Mouse (Mus musculus) embryonic facial prominence, embryonic 11.5 days (tissue): ENCODE results near the gene Cmss1. TPM values are rescaled to one million over a fixed set of nuclear protein-coding genes. Genes with fewer than 3 reads are reported as not detected.

Source experiments
- ATAC-seq: fragments of 200-750 bp; cut with Nextera tagmentation; replicated peaks from 2 replicates; pipeline ENCODE4 v1.8.0; 2017; ENCODE audit warnings: low read depth; ENCODE audit not compliant: insufficient number of reproducible peaks, low FRiP score, low TSS enrichment
- DNase-seq: peaks from one replicate; pipeline ENCODE4 v3.0.0-alpha.2; 2015; ENCODE audit warnings: low spot score
- H3K27ac ChIP-seq: fragments of 300-500 bp; sonication (generic); replicated peaks from 2 replicates; pipeline ENCODE4 v1.5.1; 2014; ENCODE audit warnings: mild to moderate bottlenecking, low read depth, low read length, control low read depth
- H3K27me3 ChIP-seq: fragments of 300-500 bp; sonication (generic); 2 replicates; pipeline ENCODE4 v1.6.1; 2014; ENCODE audit warnings: mild to moderate bottlenecking, low read length, moderate library complexity, mixed read lengths; ENCODE audit not compliant: control insufficient read depth, insufficient read depth
- H3K36me3 ChIP-seq: fragments of 300-500 bp; sonication (generic); replicated peaks from 2 replicates; pipeline ENCODE4 v1.6.1; 2014; ENCODE audit warnings: low read depth, mild to moderate bottlenecking, low read length, moderate library complexity, mixed read lengths; ENCODE audit not compliant: control insufficient read depth, insufficient read depth
- H3K4me1 ChIP-seq: fragments of 300-500 bp; sonication (generic); 2 replicates; pipeline ENCODE4 v1.6.1; 2014; ENCODE audit warnings: low read length, mixed read lengths; ENCODE audit not compliant: control insufficient read depth, insufficient read depth
- H3K4me2 ChIP-seq: fragments of 300-500 bp; sonication (generic); 2 replicates; pipeline ENCODE4 v1.6.1; 2014; ENCODE audit warnings: low read depth, mild to moderate bottlenecking, control low read depth, low read length, moderate library complexity
- H3K4me3 ChIP-seq: fragments of 300-500 bp; sonication (generic); 2 replicates; pipeline ENCODE4 v1.5.1; 2014; ENCODE audit warnings: low read depth, low read length, control low read depth
- H3K9ac ChIP-seq: fragments of 300-500 bp; sonication (generic); replicated peaks from 2 replicates; pipeline ENCODE4 v1.6.1; 2014; ENCODE audit warnings: mild to moderate bottlenecking, control low read depth, low read length
- H3K9me3 ChIP-seq: fragments of 300-500 bp; sonication (generic); replicated peaks from 2 replicates; pipeline ENCODE4 v1.6.1; 2016; ENCODE audit warnings: mild to moderate bottlenecking, low read length, inconsistent platforms, mixed read lengths; ENCODE audit not compliant: control insufficient read depth
- WGBS: fragments of 180-500 bp; shearing (Covaris S2); extraction: QIAGEN DNeasy Blood & Tissue Kit; methylation state at CpG from one replicate; pipeline ENCODE4 v1.1.7; 2014; 5-methylcytosine and 5-hydroxymethylcytosine counted together
- polyA plus RNA-seq: library from polyadenylated mRNA; unstranded; fragments of >200 nt; fragmentation: Nextera tagmentation; extraction: Ambion mirVana; gene quantifications from 2 replicates; pipeline ENCODE4 v1.2.1, GENCODE M21; 2014

Gene Cmss1
- polyA plus RNA-seq, 1 experiment from 2014 or later, result 55.9 TPM

DNA sequence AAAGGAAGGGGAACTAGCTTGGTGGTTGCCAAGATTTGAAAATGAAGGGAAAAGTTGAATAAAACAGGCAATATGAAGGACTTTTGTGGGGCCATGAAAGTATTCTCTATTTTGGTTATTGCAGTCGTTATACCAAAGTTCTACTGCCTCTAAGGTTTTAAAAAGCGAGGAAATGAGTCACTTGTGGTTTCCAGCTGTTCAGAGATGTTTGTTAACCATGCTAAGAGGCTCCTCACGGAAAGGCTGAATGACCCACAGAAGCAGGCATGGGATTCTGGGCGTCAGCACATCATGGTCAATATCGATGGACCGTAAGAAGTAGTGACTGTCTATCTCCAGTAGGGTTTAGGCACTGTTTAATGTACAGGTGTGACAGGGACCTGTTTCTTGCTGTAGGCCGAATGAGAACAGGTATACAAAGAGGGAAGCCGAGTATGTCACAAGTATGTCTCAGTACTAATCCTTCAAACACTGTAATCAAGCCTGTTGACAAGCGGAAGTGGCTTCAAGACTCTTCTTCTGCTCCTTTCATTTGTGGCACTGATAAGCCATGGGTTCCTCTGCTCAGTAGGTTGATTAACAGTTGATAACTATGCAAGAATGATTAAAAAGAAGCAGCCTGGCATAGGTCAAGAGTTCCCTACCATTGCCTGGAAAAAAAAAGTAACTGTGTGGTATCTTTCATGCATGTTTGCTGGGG, 227.9 kb downstream of the Cmss1 start:
- no peak overlapping the region for H3K27ac ChIP-seq
- no peaks in the 10 kb centered on the region for H3K36me3 ChIP-seq
- 87% methylated on average over 9 of the region's 9 CpGs for WGBS
- no peaks in the 10 kb centered on the region for H3K27me3 ChIP-seq
- ATAC-seq (no peak), DNase-seq (no peak)
- no peaks in the 10 kb centered on the region for H3K4me1 ChIP-seq
- H3K9ac ChIP-seq, result no peak overlapping the region
- no peaks in the 10 kb centered on the region for H3K9me3 ChIP-seq
- no peak overlapping the region for H3K4me2 ChIP-seq
- H3K4me3 ChIP-seq, result no peak overlapping the region

DNA sequence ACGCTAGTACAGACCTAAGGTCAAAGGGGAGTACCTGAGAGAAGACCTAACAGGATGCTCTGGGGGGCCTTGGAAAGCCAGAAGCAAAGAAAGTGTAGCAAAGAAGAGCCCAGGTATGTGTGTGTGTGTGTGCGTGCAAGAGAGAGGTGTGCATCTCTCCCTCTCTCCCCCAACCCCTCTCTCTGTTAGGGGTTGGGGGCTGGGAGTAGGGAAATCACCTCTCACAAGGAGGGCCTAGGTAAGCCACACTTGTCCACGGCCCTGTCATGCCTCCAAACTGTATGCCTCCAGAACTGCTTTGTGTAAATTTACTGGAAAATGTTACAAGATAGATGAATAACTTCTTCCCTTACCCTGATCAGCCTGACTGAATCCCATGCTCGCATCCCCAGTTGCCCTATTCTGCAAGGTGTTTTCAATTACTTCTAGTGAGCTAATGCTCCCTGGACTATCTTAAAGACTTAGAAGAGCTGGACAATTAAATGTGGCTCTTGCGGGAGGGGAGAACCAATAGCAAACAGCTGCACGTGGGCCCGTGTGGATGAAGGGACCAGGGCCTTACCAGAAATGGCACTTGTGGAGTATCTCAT, 231.3 kb downstream of the Cmss1 start:
- no peaks in the 10 kb centered on the region for H3K4me1 ChIP-seq
- ATAC-seq, result no peak
- WGBS, result 59% methylated on average over 7 of the region's 7 CpGs
- no peak overlapping the region for H3K4me2 ChIP-seq
- DNase-seq, result no peak
- no peak overlapping the region for H3K27ac ChIP-seq
- no peaks in the 10 kb centered on the region for H3K27me3 ChIP-seq
- no peak overlapping the region for H3K4me3 ChIP-seq
- H3K9ac ChIP-seq, result no peak overlapping the region
- H3K9me3 ChIP-seq, result no peaks in the 10 kb centered on the region
- no peaks in the 10 kb centered on the region for H3K36me3 ChIP-seq

DNA sequence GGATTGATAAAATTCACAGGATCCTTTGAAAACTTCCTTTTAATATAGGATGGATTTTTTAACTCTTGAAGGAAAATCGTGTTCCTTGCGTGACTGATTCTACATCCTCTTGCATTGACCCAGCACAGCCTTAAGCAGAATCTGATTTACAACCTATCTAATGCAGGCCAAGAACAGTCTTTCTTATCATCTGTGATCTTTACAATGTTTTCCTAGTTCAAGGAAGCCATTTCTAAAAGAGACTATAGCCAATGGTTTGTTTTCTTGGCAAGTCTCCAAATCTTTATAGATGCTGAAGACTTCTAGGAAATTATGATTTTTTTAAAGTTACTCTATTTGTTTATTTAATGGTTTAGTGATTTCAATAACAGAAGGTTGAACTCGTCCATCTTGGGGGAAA, 234.5 kb downstream of the Cmss1 start:
- ATAC-seq, result no peak

DNA sequence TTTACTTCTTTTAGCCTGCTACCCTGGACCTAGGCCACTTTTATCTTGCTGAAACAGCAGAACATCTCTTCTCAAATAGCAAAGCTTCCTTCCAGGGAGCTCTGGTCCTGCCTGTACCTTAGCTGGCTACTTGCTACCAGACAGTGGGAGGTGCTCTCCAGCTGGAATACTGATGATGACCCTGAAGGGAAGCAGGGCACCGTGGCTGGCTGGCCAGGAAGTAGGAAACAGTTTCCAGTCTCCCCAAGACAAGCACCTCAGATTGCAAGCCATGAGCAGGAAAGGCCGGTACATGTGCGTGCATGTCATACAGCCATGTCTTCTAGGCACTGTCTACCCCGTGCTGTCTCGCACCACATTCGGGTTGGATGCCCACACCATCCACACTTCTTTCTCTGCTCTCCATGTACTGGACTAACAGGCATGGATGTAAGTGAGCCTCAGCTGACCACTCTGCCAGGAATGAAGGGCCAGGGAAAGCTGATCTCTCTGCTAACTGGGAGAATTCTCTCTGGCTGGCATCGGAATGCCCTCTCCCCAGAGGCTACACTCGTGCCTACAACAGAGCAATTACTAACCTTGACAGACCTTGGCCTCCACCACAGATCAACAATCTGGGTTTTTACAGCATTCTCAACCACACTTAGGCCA, 236.7 kb downstream of the Cmss1 start:
- H3K27ac ChIP-seq, result 0 out of 2 replicates have a peak overlapping the region, but pooled peaks have one; percentile 36
- no peak for DNase-seq
- H3K27me3 ChIP-seq, result no peaks in the 10 kb centered on the region
- H3K4me3 ChIP-seq, result no peak overlapping the region
- no peaks in the 10 kb centered on the region for H3K9me3 ChIP-seq
- no peaks in the 10 kb centered on the region; the same call in 1 of the 2 replicates for H3K4me1 ChIP-seq
- H3K9ac ChIP-seq, result no peak overlapping the region
- no peak for ATAC-seq
- WGBS, result 59% methylated on average over 8 of the region's 8 CpGs
- H3K4me2 ChIP-seq, result no peak overlapping the region
- H3K36me3 ChIP-seq, result no peaks in the 10 kb centered on the region

More for the DNA sequence above, 234.5 kb downstream of the Cmss1 start:
- no peak overlapping the region for H3K9ac ChIP-seq
- DNase-seq, result no peak
- no peaks in the 10 kb centered on the region; the same call in 1 of the 2 replicates for H3K4me1 ChIP-seq
- H3K27ac ChIP-seq, result no peak overlapping the region
- H3K4me2 ChIP-seq, result no peak overlapping the region
- no peaks in the 10 kb centered on the region for H3K9me3 ChIP-seq
- no peaks in the 10 kb centered on the region for H3K27me3 ChIP-seq
- 82% methylated on average over 3 of the region's 3 CpGs for WGBS
- H3K36me3 ChIP-seq, result no peaks in the 10 kb centered on the region
- H3K4me3 ChIP-seq, result no peak overlapping the region

DNA sequence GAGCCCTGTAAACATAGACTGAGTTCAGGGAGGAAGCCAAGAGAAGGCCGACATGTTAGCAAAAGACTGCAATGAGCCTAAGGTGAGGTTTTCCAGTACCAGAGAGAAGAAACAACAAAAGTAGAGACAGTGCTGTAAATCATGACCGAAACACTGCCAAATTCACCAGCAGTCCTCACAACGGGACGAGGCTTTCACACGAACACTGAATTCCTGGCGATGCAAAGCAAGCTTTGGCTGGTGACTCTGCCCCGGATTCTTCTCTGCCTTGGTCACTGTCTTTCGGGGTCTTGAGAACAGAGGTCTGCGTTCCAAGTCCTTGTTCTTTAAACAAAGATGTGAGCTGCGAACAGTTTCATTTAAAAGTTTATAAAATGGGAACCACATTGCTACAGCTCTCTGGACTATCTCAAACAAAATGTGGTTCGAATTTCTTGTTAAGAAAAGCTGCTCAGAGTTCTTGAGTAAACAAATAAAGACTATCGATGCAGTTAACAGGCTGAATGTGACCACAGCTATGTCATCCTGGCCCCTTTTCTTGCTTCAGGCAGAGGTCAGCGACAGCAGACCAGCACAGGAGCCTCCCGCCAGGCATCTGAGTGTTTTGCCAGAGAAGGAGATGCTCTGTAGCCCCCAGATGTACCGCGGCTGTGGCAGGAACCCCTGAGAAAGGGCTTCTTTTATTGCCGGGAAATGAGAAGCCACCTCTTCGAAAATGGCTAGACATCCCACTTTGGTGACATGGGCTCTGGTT, 239.5 kb downstream of the Cmss1 start:
- H3K4me2 ChIP-seq, result no peak overlapping the region
- no peaks in the 10 kb centered on the region; the same call in 1 of the 2 replicates for H3K4me1 ChIP-seq
- 37% methylated on average over 18 of the region's 18 CpGs for WGBS
- no peaks in the 10 kb centered on the region for H3K36me3 ChIP-seq
- peak overlapping the region; percentile 16; the same call in 1 of the 2 replicates for H3K27ac ChIP-seq
- H3K9ac ChIP-seq, result no peak overlapping the region
- H3K27me3 ChIP-seq, result no peaks in the 10 kb centered on the region
- H3K4me3 ChIP-seq, result no peak overlapping the region
- H3K9me3 ChIP-seq, result no peaks in the 10 kb centered on the region
- DNase-seq (peak; percentile 53), ATAC-seq (no peak)

DNA sequence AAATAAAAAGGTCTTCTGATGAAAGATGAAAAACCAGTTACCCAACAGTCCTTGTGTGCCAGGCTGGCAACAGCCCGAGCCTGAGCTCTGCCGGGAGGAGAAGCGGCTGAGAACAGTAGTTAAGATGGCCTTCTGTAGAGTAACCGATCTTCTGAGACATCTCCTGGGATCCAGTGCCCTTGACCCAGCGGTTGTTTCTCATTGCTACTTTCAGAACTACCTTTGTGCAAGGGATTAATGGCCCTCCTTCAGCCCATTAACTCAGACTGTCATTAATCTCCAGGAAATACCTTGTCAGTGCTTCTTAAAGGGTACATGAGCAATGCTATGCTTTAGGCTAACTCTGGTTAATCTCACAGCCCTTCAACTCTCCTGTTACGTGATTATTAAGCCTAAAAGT, 240.5 kb downstream of the Cmss1 start:
- H3K4me3 ChIP-seq, result no peak overlapping the region
- H3K4me1 ChIP-seq, result no peaks in the 10 kb centered on the region; the same call in 1 of the 2 replicates
- H3K27ac ChIP-seq, result no peak overlapping the region
- no peaks in the 10 kb centered on the region for H3K36me3 ChIP-seq
- H3K9ac ChIP-seq, result no peak overlapping the region
- DNase-seq (peak; percentile 45), ATAC-seq (no peak)
- 30% methylated on average over 6 of the region's 6 CpGs for WGBS
- no peak overlapping the region for H3K4me2 ChIP-seq
- no peaks in the 10 kb centered on the region for H3K27me3 ChIP-seq
- no peaks in the 10 kb centered on the region for H3K9me3 ChIP-seq

DNA sequence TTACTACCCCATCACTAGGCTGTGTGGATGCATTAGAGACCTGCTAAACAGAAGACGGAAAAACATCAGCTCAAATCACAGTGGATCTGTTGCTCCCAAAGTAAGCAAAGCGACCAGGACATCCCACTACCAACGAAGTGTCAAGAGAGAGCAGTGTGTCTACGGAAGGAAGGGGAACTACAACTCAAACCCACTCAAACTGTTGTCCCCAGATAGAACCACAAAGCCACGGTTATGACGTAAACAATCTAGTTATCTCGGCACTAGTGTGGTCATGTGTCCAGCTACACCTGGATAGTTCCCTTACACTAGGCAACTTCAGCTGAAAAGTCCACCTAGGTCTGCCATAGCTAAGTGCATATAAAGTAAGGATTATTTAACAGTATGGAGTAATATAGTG, 242.2 kb downstream of the Cmss1 start:
- Histone ChIP-seq H3K9ac (no peak overlapping the region), H3K27me3 (no peaks in the 10 kb centered on the region), H3K9me3 (no peaks in the 10 kb centered on the region), H3K27ac (no peak overlapping the region), H3K4me3 (no peak overlapping the region), H3K4me1 (no peaks in the 10 kb centered on the region; the same call in 1 of the 2 replicates), H3K4me2 (no peak overlapping the region), H3K36me3 (no peaks in the 10 kb centered on the region)
- ATAC-seq, result no peak
- DNase-seq, result no peak
- 83% methylated on average over 7 of the region's 7 CpGs for WGBS
